Mouse (Mus musculus) midbrain, postnatal 0 days (tissue): ENCODE measurements at regions not wholly inside any gene's neighbourhood (a gene's known extent, or its start where the extent isn't known, plus 50 kb on each side); places are given as distances from the start of the nearest gene placed in this dataset.
A peak's percentile ranks its signal among the peaks of the same experiment; 100 is the strongest.

ENCODE experiments used
- ATAC-seq: fragments of 200-750 bp; cut with Nextera tagmentation; 2 replicates; pipeline ENCODE4 v1.8.0; 2017; ENCODE audit warnings: moderate number of reproducible peaks, mild to moderate bottlenecking, moderate TSS enrichment, moderate library complexity; ENCODE audit not compliant: low FRiP score
- DNase-seq: peaks from one replicate; pipeline ENCODE4 v3.0.0-alpha.2; 2015; ENCODE audit warnings: low spot score
- H3K27ac ChIP-seq: fragments of 300-500 bp; sonication (generic); 2 replicates; pipeline ENCODE4 v1.5.1; 2014; ENCODE audit warnings: low read depth, mild to moderate bottlenecking, low read length, mixed read lengths
- H3K27me3 ChIP-seq: fragments of 300-500 bp; sonication (generic); 2 replicates; pipeline ENCODE4 v1.6.1; 2014; ENCODE audit warnings: low read length, control low read depth, mixed read lengths; ENCODE audit not compliant: insufficient read depth
- H3K36me3 ChIP-seq: fragments of 300-500 bp; sonication (generic); 2 replicates; pipeline ENCODE4 v1.6.1; 2014; ENCODE audit warnings: low read length, control low read depth, mixed read lengths; ENCODE audit not compliant: insufficient read depth
- H3K4me1 ChIP-seq: fragments of 300-500 bp; sonication (generic); 2 replicates; pipeline ENCODE4 v1.6.1; 2014; ENCODE audit warnings: mild to moderate bottlenecking, control low read depth, antibody characterized with exemption, low read length, mixed read lengths; ENCODE audit not compliant: insufficient read depth
- H3K4me2 ChIP-seq: fragments of 300-500 bp; sonication (generic); 2 replicates; pipeline ENCODE4 v1.6.1; 2014; ENCODE audit warnings: low read depth, mild to moderate bottlenecking, low read length, mixed read lengths; ENCODE audit not compliant: poor library complexity, severe bottlenecking
- H3K4me3 ChIP-seq: fragments of 300-500 bp; sonication (generic); 2 replicates; pipeline ENCODE4 v1.5.1; 2014; ENCODE audit warnings: low read depth, mild to moderate bottlenecking, low read length, moderate library complexity
- H3K9ac ChIP-seq: fragments of 300-500 bp; sonication (generic); replicated peaks from 2 replicates; pipeline ENCODE4 v1.6.1; 2014; ENCODE audit warnings: mild to moderate bottlenecking, low read length, moderate library complexity, mixed read lengths; ENCODE audit not compliant: poor library complexity, severe bottlenecking
- H3K9me3 ChIP-seq: fragments of 300-500 bp; sonication (generic); 2 replicates; pipeline ENCODE4 v1.6.1; 2016; ENCODE audit warnings: low read length, control low read depth
- CTCF ChIP-seq: IDR thresholded peaks from 2 replicates; pipeline ENCODE4 v1.5.1; 2016; ENCODE audit warnings: antibody characterized with exemption, mild to moderate bottlenecking
- WGBS: fragments of 180-500 bp; shearing (Covaris S2); extraction: QIAGEN DNeasy Blood & Tissue Kit; methylation state at CpG from one replicate; pipeline ENCODE4 v1.1.7; 2014; 5-methylcytosine and 5-hydroxymethylcytosine counted together

GRCm38 (mm10) chr16:73105496-73105895 lies 797.4 kb downstream of the Robo1 start:
- Histone ChIP-seq H3K4me3 (no peak overlapping the region), H3K9me3 (no peaks in the 10 kb centered on the region), H3K27me3 (no peaks in the 10 kb centered on the region), H3K36me3 (no peaks in the 10 kb centered on the region), H3K4me1 (no peaks in the 10 kb centered on the region; the same call in 1 of the 2 replicates), H3K4me2 (no peak overlapping the region), H3K9ac (no peak overlapping the region), H3K27ac (peak overlapping the region; percentile 43; the same call in 1 of the 2 replicates)
- TF ChIP-seq CTCF: no peak
- 27% methylated on average over 10 of the region's 10 CpGs for WGBS
- ATAC-seq: peak; percentile 81
- peak; percentile 94 for DNase-seq

GRCm38 (mm10) chr16:73100273-73100672 lies 792.2 kb downstream of the Robo1 start:
- Histone ChIP-seq H3K27me3 (no peaks in the 10 kb centered on the region), H3K4me1 (no peaks in the 10 kb centered on the region; the same call in 1 of the 2 replicates), H3K9me3 (no peaks in the 10 kb centered on the region), H3K4me2 (no peak overlapping the region), H3K9ac (no peak overlapping the region), H3K4me3 (no peak overlapping the region), H3K36me3 (no peaks in the 10 kb centered on the region), H3K27ac (no peak overlapping the region)
- WGBS: 60% methylated on average over 8 of the region's 8 CpGs
- TF ChIP-seq CTCF: no peak
- no peak for DNase-seq
- ATAC-seq: no peak

DNA sequence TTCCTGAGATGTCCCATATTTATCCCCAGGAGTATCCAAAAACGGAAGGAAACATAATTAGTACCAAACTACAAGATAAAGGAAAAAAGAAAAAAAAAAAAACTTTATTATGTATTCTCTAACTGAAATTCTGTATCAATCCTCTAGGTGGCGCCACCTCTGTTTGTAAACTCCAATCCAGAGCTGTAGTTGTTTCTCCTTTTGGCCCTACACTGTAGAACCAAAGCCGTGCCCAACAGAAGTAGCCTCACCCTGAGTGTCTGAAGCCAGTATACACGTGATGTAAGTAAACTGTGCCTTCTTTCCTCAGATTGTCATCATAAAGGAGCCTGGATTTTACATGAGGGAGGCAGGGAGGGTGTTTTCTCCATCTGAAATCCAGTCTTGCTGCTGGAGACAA lies 790.7 kb downstream of the Robo1 start:
- DNase-seq (peak; percentile 84), ATAC-seq (peak; percentile 56; the same call in 1 of the 2 replicates)
- Histone ChIP-seq H3K27ac (no peak overlapping the region), H3K4me1 (no peaks in the 10 kb centered on the region), H3K27me3 (no peaks in the 10 kb centered on the region), H3K9me3 (no peaks in the 10 kb centered on the region), H3K4me3 (no peak overlapping the region), H3K9ac (no peak overlapping the region), H3K4me2 (no peak overlapping the region), H3K36me3 (no peaks in the 10 kb centered on the region)
- 25% methylated on average over 4 of the region's 4 CpGs for WGBS
- TF ChIP-seq CTCF: peak; percentile 80

- no peaks in the 10 kb centered on the region for H3K36me3 ChIP-seq
- H3K4me3 ChIP-seq: no peak overlapping the region
- 21% methylated on average over 14 of the region's 14 CpGs for WGBS
- no peak overlapping the region for H3K27ac ChIP-seq
- no peaks in the 10 kb centered on the region for H3K9me3 ChIP-seq
- H3K27me3 ChIP-seq: no peaks in the 10 kb centered on the region
- no peak for ATAC-seq
- peak overlapping the region; percentile 34 for H3K4me2 ChIP-seq
- no peak for TF ChIP-seq CTCF
- peak; percentile 19 for DNase-seq
- H3K4me1 ChIP-seq: no peaks in the 10 kb centered on the region
- 0 out of 2 replicates have a peak overlapping the region, but pooled peaks have one; percentile 33 for H3K9ac ChIP-seq
Observed at GRCm38 (mm10) chr16:73097176-73097575, 789.1 kb downstream of the Robo1 start.

DNA sequence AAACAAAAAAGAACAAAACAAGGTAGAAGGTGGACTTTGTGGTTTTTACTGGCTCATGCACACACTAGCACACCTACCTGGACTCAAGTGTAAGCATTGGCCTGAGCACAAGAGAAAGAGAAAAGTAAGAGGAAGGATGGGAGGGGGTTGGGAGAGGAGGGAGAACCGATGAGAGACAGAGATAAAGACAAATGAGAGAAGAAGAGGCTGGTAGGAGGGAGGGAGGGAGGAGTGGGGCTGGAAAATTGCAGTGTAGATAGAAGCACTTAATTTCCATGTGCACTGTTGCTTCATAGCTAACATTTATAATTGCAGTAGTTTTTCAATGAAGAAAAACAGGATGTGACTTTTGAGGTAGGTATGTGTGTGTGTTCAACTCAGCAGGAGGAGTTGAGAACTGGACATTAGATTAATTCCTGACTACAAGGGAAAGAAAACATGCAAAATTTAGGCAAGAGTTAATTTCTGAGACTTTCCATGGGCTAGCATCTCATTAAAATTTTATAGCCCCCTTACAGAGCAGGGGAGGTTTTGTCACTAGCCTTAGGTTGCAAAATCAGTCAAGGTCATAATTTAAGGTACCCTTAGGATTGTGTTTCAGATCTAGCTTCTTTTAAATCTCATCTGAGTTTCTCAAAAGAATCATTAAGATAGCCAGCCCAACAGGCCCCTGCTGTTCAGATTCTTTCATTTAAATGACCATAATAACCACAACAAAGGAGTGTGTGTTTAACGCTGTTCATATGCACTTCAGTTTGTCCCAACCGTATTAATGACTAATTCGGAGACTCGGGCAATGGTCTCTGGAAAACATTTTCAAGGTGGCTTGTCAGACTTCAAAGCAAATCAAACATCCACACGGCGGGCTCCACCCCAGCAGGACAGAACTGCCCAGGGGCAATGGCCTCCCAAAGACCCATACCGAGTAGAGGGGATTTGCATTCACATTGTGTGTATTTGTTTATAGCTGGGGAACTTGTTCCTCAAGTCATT lies 788.3 kb downstream of the Robo1 start:
- WGBS: 12% methylated on average over 8 of the region's 8 CpGs
- no peaks in the 10 kb centered on the region for H3K4me1 ChIP-seq
- no peak for TF ChIP-seq CTCF
- no peaks in the 10 kb centered on the region for H3K27me3 ChIP-seq
- no peaks in the 10 kb centered on the region for H3K9me3 ChIP-seq
- 0 out of 2 replicates have a peak overlapping the region, but pooled peaks have one; percentile 33 for H3K9ac ChIP-seq
- no peak for ATAC-seq
- H3K36me3 ChIP-seq: no peaks in the 10 kb centered on the region
- no peak for DNase-seq
- no peak overlapping the region for H3K4me3 ChIP-seq
- H3K4me2 ChIP-seq: peak overlapping the region; percentile 34
- H3K27ac ChIP-seq: no peak overlapping the region
